Mouse (Mus musculus) E14TG2a.4 (cell line): Measurements from ENCODE around the gene Nr2f2.
A peak's percentile ranks its signal among the peaks of the same experiment; 100 is the strongest.

Experiments
- H3K27me3 ChIP-seq: 2 replicates; pipeline ENCODE4 v1.6.1; 2014; ENCODE audit warnings: low read length, control low read depth; ENCODE audit not compliant: insufficient read depth
- H3K36me3 ChIP-seq: 2 replicates; pipeline ENCODE4 v1.6.1; 2014; ENCODE audit warnings: low read length, control low read depth; ENCODE audit not compliant: insufficient read depth
- H3K4me1 ChIP-seq: replicated peaks from 2 replicates; pipeline ENCODE4 v1.6.1; 2014; ENCODE audit warnings: low read depth, low read length, control low read depth
- H3K4me3 ChIP-seq: replicated peaks from 2 replicates; pipeline ENCODE4 v1.5.1; 2014; ENCODE audit warnings: mild to moderate bottlenecking, low read length
- H3K9me3 ChIP-seq: 2 replicates; pipeline ENCODE4 v1.6.1; 2014; ENCODE audit warnings: low read length, control low read depth
- CTCF ChIP-seq: conservative IDR thresholded peaks from 2 replicates; pipeline ENCODE4 v1.5.1; 2014; ENCODE audit warnings: low read length
- NANOG ChIP-seq: IDR thresholded peaks from 2 replicates; pipeline ENCODE4 v1.6.1; 2014; ENCODE audit warnings: borderline replicate concordance, low read length, mixed read lengths
- POU5F1 ChIP-seq: IDR thresholded peaks from 2 replicates; pipeline ENCODE4 v1.6.1; 2014; ENCODE audit warnings: low read length, borderline replicate concordance

Gene Nr2f2

GRCm38 (mm10) chr7:70333851-70334250, 32.7 kb downstream of the Nr2f2 start:
- Histone ChIP-seq H3K9me3 (no peaks in the 10 kb centered on the region), H3K4me1 (peaks cover 51% of the 10 kb centered on the region), H3K4me3 (no peak overlapping the region), H3K36me3 (no peaks in the 10 kb centered on the region), H3K27me3 (peaks cover 96% of the 10 kb centered on the region)
- TF ChIP-seq CTCF, result no peak
- TF ChIP-seq NANOG, result no peak
- TF ChIP-seq POU5F1, result no peak

- no peaks in the 10 kb centered on the region for H3K36me3 ChIP-seq
- no peaks in the 10 kb centered on the region for H3K9me3 ChIP-seq
- peaks cover 96% of the 10 kb centered on the region for H3K27me3 ChIP-seq
- H3K4me1 ChIP-seq, result peaks cover 47% of the 10 kb centered on the region
- no peak overlapping the region for H3K4me3 ChIP-seq
- TF ChIP-seq NANOG, result no peak
- TF ChIP-seq POU5F1, result no peak
- no peak for TF ChIP-seq CTCF
Measured at GRCm38 (mm10) chr7:70332926-70333664, 33.4 kb downstream of the Nr2f2 start.

- no peaks in the 10 kb centered on the region for H3K9me3 ChIP-seq
- no peak for TF ChIP-seq NANOG
- TF ChIP-seq CTCF, result no peak
- no peak for TF ChIP-seq POU5F1
- peak overlapping the region; percentile 70 for H3K4me3 ChIP-seq
- no peaks in the 10 kb centered on the region for H3K36me3 ChIP-seq
- peaks cover 40% of the 10 kb centered on the region for H3K4me1 ChIP-seq
- peaks cover 96% of the 10 kb centered on the region for H3K27me3 ChIP-seq
Measured at GRCm38 (mm10) chr7:70332064-70332850, 34.3 kb downstream of the Nr2f2 start.

GRCm38 (mm10) chr7:70331243-70332063, 35.1 kb downstream of the Nr2f2 start:
- H3K9me3 ChIP-seq, result no peaks in the 10 kb centered on the region
- peaks cover 96% of the 10 kb centered on the region for H3K27me3 ChIP-seq
- H3K4me3 ChIP-seq, result peak overlapping the region; percentile 70
- TF ChIP-seq NANOG (no peak), POU5F1 (no peak), CTCF (no peak)
- H3K4me1 ChIP-seq, result peaks cover 41% of the 10 kb centered on the region
- H3K36me3 ChIP-seq, result no peaks in the 10 kb centered on the region

- peaks cover 96% of the 10 kb centered on the region for H3K27me3 ChIP-seq
- no peaks in the 10 kb centered on the region for H3K9me3 ChIP-seq
- H3K4me1 ChIP-seq, result peaks cover 48% of the 10 kb centered on the region
- H3K36me3 ChIP-seq, result no peaks in the 10 kb centered on the region
- TF ChIP-seq POU5F1 (no peak), NANOG (no peak), CTCF (no peak)
- H3K4me3 ChIP-seq, result peak overlapping the region; percentile 70
Measured at GRCm38 (mm10) chr7:70330761-70331242, 35.7 kb downstream of the Nr2f2 start.

GRCm38 (mm10) chr7:70330207-70330562, 36.4 kb downstream of the Nr2f2 start:
- no peaks in the 10 kb centered on the region for H3K9me3 ChIP-seq
- H3K27me3 ChIP-seq, result peaks cover 96% of the 10 kb centered on the region
- H3K4me3 ChIP-seq, result peak overlapping the region; percentile 29; the same call in 1 of the 2 replicates
- TF ChIP-seq NANOG, result no peak
- TF ChIP-seq CTCF, result no peak
- no peak for TF ChIP-seq POU5F1
- no peaks in the 10 kb centered on the region for H3K36me3 ChIP-seq
- peaks cover 54% of the 10 kb centered on the region for H3K4me1 ChIP-seq

GRCm38 (mm10) chr7:70329521-70330206, 36.9 kb downstream of the Nr2f2 start:
- Histone ChIP-seq H3K36me3 (no peaks in the 10 kb centered on the region), H3K27me3 (peaks cover 95% of the 10 kb centered on the region), H3K4me3 (0 out of 2 replicates have a peak overlapping the region, but pooled peaks have one; percentile 29), H3K4me1 (peaks cover 56% of the 10 kb centered on the region), H3K9me3 (no peaks in the 10 kb centered on the region)
- TF ChIP-seq CTCF, result no peak
- TF ChIP-seq POU5F1, result no peak
- no peak for TF ChIP-seq NANOG
